34 mouse cellular contexts compared by ENCODE assay signal in the genomic region with DNA sequence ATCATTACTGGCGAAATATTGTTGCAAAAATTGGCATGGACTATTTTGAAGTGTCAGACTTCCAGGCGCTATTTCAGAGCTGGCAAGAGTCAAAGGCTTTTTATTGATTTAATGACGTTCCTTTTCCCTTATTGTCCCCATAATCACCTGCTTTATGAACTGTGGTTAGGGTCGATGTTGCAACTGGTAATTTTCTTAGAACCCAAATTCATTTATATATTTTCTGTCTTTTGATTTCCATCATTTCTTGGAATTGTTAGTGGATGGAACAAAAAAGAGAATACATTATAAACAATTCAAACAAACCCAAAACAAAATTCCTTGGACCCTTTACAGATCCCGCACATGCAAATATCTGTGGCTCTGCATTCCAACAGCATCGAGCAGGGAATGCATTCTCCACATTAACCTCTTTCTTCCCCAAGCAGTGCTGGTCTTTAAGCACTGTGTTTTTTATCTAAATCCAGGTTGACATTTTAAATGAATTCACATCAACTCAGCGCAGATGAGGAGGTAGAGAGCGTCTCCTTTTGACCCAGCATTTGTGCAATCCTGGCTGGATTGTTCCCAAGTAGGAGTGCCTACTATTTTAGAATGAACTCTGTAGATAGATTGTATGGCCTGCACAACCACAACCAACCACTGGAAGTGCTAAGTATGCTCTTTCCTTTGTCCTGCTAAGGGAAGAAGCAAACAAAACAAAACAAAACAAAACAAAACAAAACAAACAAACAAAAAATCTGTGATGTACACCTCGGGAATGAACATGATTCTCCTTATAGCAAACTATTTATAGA. TPM values are rescaled to one million over a fixed set of nuclear protein-coding genes. Genes with fewer than 3 reads are reported as not detected.
DNase-seq lines count a peak whose midpoint lies in the region; ATAC-seq and TF ChIP-seq lines count a peak whose summit lies in the region.
"Had no signal": no experiment of that assay in that cellular context is flagged by ENCODE, and none has a peak within 500 bp of the region (broad histone marks: within the 10 kb centered on the region; RNA-seq: fewer than 3 reads in every experiment).

No protein-coding gene starts in this region.

- peak; percentile 90 for DNase-seq in heart, adult 11 months
- DNase-seq in heart, postnatal 25 days (ENCODE audit: low spot score) = no peak
- no peak for DNase-seq in lung, postnatal 36 days
- DNase-seq in layer of hippocampus, adult 2 months (ENCODE audit: low spot score in 2 of 2) = no peak
- DNase-seq in cerebellum, postnatal 4 days (ENCODE audit: low spot score in 2 of 2) = no peak
- DNase-seq: adrenal gland, postnatal 36 days; cerebellum, adult 18-20 months; cerebellum, postnatal 14 days; gastrocnemius, postnatal 10 days; kidney, adult 18-20 months; kidney, postnatal 25 days; lung, postnatal 10 days; right cerebral cortex, adult 18-20 months; right cerebral cortex, postnatal 4 days; thymus, adult 18-20 months; thymus, postnatal 25 days had no signal

- H3K4me1 ChIP-seq in lung, embryonic 16.5 days (replicated peaks; ENCODE audit: control insufficient read depth, insufficient read depth, low read length) = peaks cover 6% of the 10 kb centered on the region; the same call in 1 of the 2 replicates
- peaks cover 15 to 42% of the 10 kb centered on the region in 2 experiments for H3K4me1 ChIP-seq in heart, embryonic 14.5 days (ENCODE audit: control insufficient read depth in 2 of 2, insufficient read depth in 2 of 2, low read length in 2 of 2)

- no peak for TF ChIP-seq CTCF in layer of hippocampus, adult 2 months (conservative IDR thresholded peaks at IDR 0.05)

- no peak overlapping the region for H3K9ac ChIP-seq in lung, embryonic 16.5 days (ENCODE audit: low read length)
- H3K9ac ChIP-seq in heart, embryonic 14.5 days (ENCODE audit: low read length) = no peak overlapping the region
- H3K9ac ChIP-seq: embryonic facial prominence, embryonic 15.5 days; forebrain, embryonic 12.5 days; kidney, embryonic 15.5 days; limb, embryonic 13.5 days; midbrain, embryonic 15.5 days had no signal

- no peak overlapping the region for H3K4me3 ChIP-seq in lung, embryonic 16.5 days (ENCODE audit: low read length)
- no peak overlapping the region for H3K4me3 ChIP-seq in heart, embryonic 14.5 days (ENCODE audit: control insufficient read depth in 1 of 2, insufficient read depth in 1 of 2, low read depth in 1 of 2, low read length in 2 of 2)
- no peak overlapping the region for H3K4me3 ChIP-seq in layer of hippocampus, adult 2 months
- H3K4me3 ChIP-seq: embryonic facial prominence, embryonic 10.5 days; embryonic facial prominence, embryonic 15.5 days; forebrain, embryonic 12.5 days; kidney, embryonic 15.5 days; limb, embryonic 13.5 days; midbrain, embryonic 15.5 days had no signal

- no peaks in the 10 kb centered on the region for H3K9me3 ChIP-seq in lung, embryonic 16.5 days (ENCODE audit: control insufficient read depth, low read length)
- H3K9me3 ChIP-seq in heart, embryonic 14.5 days (ENCODE audit: control insufficient read depth, low read length) = no peaks in the 10 kb centered on the region
- H3K9me3 ChIP-seq: embryonic facial prominence, embryonic 10.5 days; embryonic facial prominence, embryonic 15.5 days; forebrain, embryonic 12.5 days; G1E; kidney, embryonic 15.5 days; limb, embryonic 13.5 days; midbrain, embryonic 15.5 days had no signal

- WGBS in lung, embryonic 16.5 days = 44% methylated on average over 9 of the region's 9 CpGs
- WGBS in heart, embryonic 14.5 days = 48% methylated on average over 9 of the region's 9 CpGs

- H3K27me3 ChIP-seq in lung, embryonic 16.5 days (ENCODE audit: control insufficient read depth, insufficient read depth, low read depth, low read length) = peaks cover 31% of the 10 kb centered on the region
- no peaks in the 10 kb centered on the region for H3K27me3 ChIP-seq in heart, embryonic 14.5 days (ENCODE audit: control insufficient read depth, insufficient read depth, low read length)
- H3K27me3 ChIP-seq: Patski had no signal

- no peaks in the 10 kb centered on the region for H3K36me3 ChIP-seq in lung, embryonic 16.5 days (ENCODE audit: control insufficient read depth, insufficient read depth, low read length)
- no peaks in the 10 kb centered on the region for H3K36me3 ChIP-seq in heart, embryonic 14.5 days (ENCODE audit: control insufficient read depth, insufficient read depth, low read length)
- H3K36me3 ChIP-seq: embryonic facial prominence, embryonic 10.5 days; embryonic facial prominence, embryonic 15.5 days; forebrain, embryonic 12.5 days; G1E; kidney, embryonic 15.5 days; limb, embryonic 13.5 days; midbrain, embryonic 15.5 days had no signal

- intact Hi-C loops in heart, postnatal 25 days (cut with DNase I) = no loop called here

- H3K4me2 ChIP-seq in lung, embryonic 16.5 days (ENCODE audit: low read depth, low read length) = no peak overlapping the region
- H3K4me2 ChIP-seq in heart, embryonic 14.5 days (ENCODE audit: low read length) = peak overlapping the region; percentile 3; the same call in 1 of the 2 replicates
- H3K4me2 ChIP-seq: embryonic facial prominence, embryonic 15.5 days; forebrain, embryonic 12.5 days; kidney, embryonic 15.5 days; limb, embryonic 13.5 days; liver, embryonic 11.5 days; midbrain, embryonic 15.5 days had no signal

- no peak overlapping the region for H3K27ac ChIP-seq in lung, embryonic 16.5 days (ENCODE audit: low read length)
- H3K27ac ChIP-seq in heart, embryonic 14.5 days (replicated peaks in 1 of 2; ENCODE audit: control insufficient read depth in 1 of 2, insufficient read depth in 1 of 2, low read depth in 2 of 2, low read length in 2 of 2) = peak overlapping the region; percentile 30 to 67
- H3K27ac ChIP-seq in layer of hippocampus, adult 2 months = no peak overlapping the region
- H3K27ac ChIP-seq: embryonic facial prominence, embryonic 10.5 days; embryonic facial prominence, embryonic 15.5 days; forebrain, embryonic 12.5 days; kidney, embryonic 15.5 days; limb, embryonic 13.5 days; midbrain, embryonic 15.5 days; stomach, postnatal 0 days had no signal

- 0 out of 2 replicates have a peak, but pooled peaks have one; percentile 19 for ATAC-seq in lung, embryonic 16.5 days (ENCODE audit: low read depth)
- ATAC-seq in heart, embryonic 14.5 days (ENCODE audit: insufficient number of reproducible peaks, insufficient read depth, low FRiP score, low read depth) = no peak
- ATAC-seq: hindbrain, embryonic 16.5 days; midbrain, embryonic 15.5 days; Patski had no signal

RNA-seq across cellular contexts. Expression of gene Hand2, which starts 35.9 kb away (rescaled TPM):
- 10 to 100 TPM; 49.0 to 56.6 TPM for total RNA-seq in heart, postnatal 25 days (2021)
- polyA plus RNA-seq in lung, embryonic 16.5 days (2015; fragmentation: Nextera tagmentation; extraction: Ambion mirVana) = 0.43 and 0.59 TPM in 2 replicates
- 16.3 and 17.4 TPM in 2 replicates for polyA plus RNA-seq in heart, embryonic 14.5 days (2014; fragmentation: Nextera tagmentation; extraction: Ambion mirVana)
- not detected for total RNA-seq in layer of hippocampus, adult 2 months (2021)
- total RNA-seq: G1E; layer of hippocampus, adult 18-20 months; layer of hippocampus, postnatal 14 days; left cerebral cortex, adult 8-10 months; left cerebral cortex, postnatal 36 days had no signal
- polyA plus RNA-seq: forebrain, embryonic 12.5 days; G1E; hindbrain, embryonic 11.5 days; hindbrain, embryonic 16.5 days; midbrain, embryonic 15.5 days had no signal

Comparison
In these comparisons a context has a peak if more than half of its experiments do, and no peak if none do; other contexts are left out.
1. H3K27ac ChIP-seq: peak in heart, embryonic 14.5 days (2 of 2); none in lung, embryonic 16.5 days (single experiment) and layer of hippocampus, adult 2 months (single experiment).
2. RNA of gene Hand2, which starts 35.9 kb away (total RNA-seq): 49.0 to 56.6 TPM in heart, postnatal 25 days; not detected in layer of hippocampus, adult 2 months; every median in the first group is over 10 times any median in the second.